Mouse (Mus musculus) c-Kit-negative CD71-positive TER-119-positive erythroid progenitor cells, embryonic 14.5 days (primary cell): ENCODE results near the gene Pnkp.
"Not testable (repeated sequence)": the region's sequence is repeated elsewhere in the genome, so short reads cannot be mapped to it uniquely, and the experiment has no call there.

Source experiments
- DNase-seq: peaks from one replicate; pipeline ENCODE4 v3.0.0-alpha.2; 2013; ENCODE audit warnings: low read depth, low spot score

Pnkp gene

GRCm38 (mm10) chr7:44868919-44869696, 12.2 kb downstream of the Pnkp start:
- no peak for DNase-seq

GRCm38 (mm10) chr7:44869697-44870528, 13.0 kb downstream of the Pnkp start, which contains the start of gene Ptov1:
Gene Ptov1, minus strand, starts transcription at chr7:44869788.
- peak; percentile 42 for DNase-seq

- DNase-seq = no peak
Measured at GRCm38 (mm10) chr7:44870614-44871013, 13.7 kb downstream of the Pnkp start.

DNA sequence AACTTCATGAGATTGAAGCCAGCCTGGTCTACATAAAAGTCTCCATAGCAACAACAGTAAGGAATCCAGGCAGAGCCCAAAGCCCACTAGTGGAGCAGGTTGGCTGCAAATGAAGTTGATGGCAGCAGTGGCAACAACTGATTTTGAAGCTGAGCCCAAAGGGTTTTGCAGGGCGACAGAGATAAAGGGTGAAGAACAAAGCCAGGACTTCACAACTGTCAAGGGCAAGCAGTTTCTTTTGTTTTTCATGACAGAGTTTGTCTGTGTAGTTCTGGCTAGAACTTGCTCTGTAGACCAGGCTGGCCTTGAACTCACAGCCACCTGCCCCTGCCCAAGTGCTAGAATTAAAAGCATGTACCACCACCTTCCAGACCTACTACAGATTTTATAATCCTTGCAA, 14.2 kb downstream of the Pnkp start:
- no peak for DNase-seq

DNA sequence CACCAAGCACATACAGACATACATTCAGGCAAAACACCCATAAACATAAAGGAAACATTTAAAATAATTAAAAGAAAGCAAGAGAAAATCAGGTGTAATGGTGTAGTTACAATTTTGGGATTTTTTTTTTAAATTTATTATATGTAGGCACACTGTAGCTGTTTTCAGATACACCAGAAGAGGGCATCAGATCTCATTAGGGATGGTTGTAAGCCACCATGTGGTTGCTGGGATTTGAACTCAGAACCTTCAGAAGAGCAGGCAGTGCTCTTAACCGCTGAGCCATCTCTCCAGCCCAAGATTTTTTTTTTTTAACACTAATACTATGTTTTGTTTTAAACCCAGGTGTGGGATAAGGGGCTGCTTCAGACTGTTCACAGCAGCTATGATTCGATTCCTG, 14.8 kb downstream of the Pnkp start:
- DNase-seq = not testable (repeated sequence)

- no peak for DNase-seq
Measured at GRCm38 (mm10) chr7:44877833-44878232, 20.9 kb downstream of the Pnkp start.

- DNase-seq = no peak
Measured at GRCm38 (mm10) chr7:44883036-44883435, 26.1 kb downstream of the Pnkp start.

GRCm38 (mm10) chr7:44884637-44885036, 27.7 kb downstream of the Pnkp start:
- DNase-seq = no peak

- DNase-seq = no peak
Measured at GRCm38 (mm10) chr7:44886964-44887363, 30.0 kb downstream of the Pnkp start.

DNA sequence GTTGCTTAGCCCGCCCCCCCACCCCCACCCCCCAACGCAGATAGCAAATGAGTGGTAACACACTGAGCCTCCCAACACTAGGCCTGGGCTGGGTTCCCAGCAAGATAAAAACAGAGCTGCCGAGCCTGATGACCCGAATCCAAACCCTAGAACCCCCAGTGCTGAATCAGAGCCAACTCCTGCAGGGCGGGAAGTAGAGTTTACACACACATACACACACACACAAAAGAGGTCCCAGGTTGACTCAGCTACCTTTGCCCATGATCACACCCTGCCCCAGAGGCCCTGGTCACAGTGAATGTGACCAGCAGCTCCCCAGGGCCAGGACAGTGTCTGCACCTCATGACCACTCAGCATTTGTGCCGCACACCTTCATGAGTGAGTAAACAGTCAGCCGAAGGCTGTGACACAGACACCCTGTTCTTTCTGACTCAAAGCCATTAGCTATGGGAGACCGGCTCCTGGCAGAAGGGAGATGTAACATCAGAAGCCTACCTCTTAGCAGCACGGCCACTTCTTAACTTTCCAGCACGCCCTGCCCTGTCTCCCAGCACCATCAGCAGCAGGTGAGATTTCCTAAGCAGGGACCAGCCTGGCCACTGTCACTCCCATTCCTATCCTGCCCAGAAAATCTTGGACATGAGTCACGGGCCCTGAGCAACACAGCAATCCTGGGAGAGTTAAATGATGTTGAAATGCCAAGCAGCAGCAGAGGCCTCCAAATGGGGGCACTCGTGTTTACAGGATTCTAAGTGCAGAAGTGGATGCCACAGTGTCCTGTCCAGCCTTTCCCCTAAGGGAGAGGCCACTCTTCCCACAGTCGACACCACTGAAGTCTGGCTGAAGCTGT, 31.5 kb downstream of the Pnkp start:
- DNase-seq = no peak

DNA sequence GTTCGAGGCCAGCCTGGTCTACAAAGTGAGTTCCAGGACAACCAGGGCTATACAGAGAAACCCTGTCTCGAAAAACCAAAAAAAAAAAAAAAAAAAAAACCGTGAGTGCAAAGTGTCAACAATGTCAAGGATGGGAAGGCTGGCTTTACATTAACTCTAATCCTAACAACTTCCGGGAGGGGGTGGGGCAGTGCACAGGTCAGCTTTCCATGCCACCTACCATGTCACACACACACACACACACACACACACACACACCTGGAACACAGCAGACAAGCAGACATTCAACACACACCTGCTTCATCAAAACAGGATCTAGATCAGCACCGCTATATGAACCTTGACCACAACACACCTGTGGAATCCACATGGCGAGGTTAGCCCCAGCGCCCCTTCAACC, 33.2 kb downstream of the Pnkp start:
- DNase-seq = no peak

GRCm38 (mm10) chr7:44890737-44891136, 33.8 kb downstream of the Pnkp start:
- no peak for DNase-seq

DNA sequence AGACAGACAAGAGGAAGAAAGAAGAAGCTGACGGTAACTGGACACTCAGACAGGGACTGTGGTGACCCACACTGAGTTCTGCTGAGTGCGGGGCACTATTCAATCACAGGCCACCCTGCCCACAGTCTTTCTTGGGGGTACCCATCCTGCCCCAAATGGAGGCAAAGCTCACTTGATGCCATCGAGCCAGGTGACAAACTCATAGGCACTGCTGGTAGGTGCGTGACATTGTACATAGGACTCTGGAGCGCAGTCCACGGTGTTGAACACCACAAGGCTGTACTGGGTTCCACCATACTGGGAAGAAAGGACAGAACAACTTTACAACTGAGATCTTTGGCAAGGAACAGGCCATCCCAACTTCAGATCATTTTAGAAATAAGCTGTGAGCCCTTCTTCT, 34.7 kb downstream of the Pnkp start:
- no peak for DNase-seq

- DNase-seq = peak; percentile 79
Measured at GRCm38 (mm10) chr7:44892276-44892921, 35.5 kb downstream of the Pnkp start, which contains the start of gene Med25. Gene Med25, minus strand, starts transcription at chr7:44892712.

GRCm38 (mm10) chr7:44893197-44893596, 36.3 kb downstream of the Pnkp start:
- no peak for DNase-seq

DNA sequence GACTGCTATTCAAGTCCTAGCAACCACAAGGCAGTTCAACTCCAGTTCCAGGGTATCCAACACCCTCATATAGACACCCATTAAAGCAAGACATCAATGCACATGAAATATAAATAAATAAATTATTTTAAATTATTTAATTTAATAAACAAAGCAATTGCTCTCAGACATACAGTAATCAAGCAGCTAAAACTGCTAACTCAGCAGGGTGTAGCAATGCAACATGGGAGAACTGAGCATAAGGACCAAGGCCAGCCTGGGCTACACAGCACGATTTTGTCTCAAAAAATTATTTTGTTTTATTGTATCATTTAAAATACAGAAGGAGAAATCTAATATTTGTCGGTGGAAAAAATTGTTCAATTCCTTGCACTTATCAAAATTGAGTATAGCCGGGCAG, 37.2 kb downstream of the Pnkp start:
- no peak for DNase-seq

- DNase-seq = no peak
Measured at GRCm38 (mm10) chr7:44895206-44895592, 38.3 kb downstream of the Pnkp start.

DNA sequence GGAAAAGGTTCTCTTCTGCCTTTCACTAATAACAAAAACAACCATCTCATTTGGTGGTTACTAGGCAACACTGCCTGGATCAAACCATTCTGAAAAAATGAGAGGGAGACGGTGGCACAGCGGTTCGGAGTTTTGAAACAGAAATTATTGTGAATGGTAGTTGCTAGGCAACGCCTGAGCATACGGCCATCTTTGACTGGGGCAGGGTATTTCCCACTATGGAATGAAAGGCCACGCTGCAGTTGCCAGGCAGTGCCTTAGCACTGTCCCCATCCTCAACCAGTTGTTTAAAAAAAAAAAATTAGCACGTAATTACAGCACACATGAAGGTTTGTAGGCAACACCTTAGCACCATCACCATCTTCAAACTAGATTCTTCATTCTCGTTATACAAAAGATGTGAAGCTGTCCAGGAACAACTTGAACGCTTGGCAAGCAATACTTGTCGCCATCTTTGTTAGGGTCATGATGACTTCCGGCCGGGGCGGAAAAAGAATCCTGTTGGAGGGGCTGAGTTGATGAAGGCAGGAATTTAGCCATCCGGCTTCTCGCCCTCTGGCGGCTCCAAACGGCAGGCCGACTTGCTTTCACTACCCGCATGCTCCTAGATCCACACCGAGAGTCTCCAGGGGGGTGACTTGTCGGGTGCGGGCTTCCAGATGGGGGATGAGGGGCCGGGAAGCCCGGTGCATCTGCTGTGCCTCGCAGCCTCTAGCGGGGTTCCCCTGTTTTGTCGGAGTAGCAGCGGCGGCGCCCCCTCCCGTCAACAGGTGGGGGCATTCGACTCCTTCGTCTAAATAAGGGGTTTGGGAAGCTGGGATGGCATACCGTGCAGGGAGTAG, 38.9 kb downstream of the Pnkp start, which contains the start of gene Fuz:
Gene Fuz, plus strand, starts transcription at position 487 of the 842 bp plus-strand sequence.
- DNase-seq = peak; percentile 57

- no peak for DNase-seq
Measured at GRCm38 (mm10) chr7:44896499-44896898, 39.6 kb downstream of the Pnkp start.

DNA sequence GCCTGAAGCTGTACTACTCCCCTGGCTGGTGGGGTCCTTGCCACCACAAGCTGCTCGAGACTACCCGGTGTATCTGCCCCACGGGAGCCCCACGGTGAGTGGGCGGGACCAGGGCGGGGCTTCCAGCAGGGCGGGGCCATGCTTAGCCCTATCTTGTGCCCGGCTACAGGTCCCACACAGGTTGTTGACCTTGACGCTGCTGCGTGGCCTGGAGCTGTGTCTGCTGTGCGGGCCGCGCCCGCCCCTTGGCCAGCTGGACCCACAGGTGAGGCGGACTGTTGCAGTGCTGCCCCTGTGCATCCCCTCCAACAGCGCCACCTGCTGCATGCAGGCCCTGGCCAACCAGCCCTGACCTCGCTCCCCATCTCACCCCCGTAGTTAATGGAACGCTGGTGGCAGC, 41.7 kb downstream of the Pnkp start:
- DNase-seq = no peak
